Mouse (Mus musculus): ENCODE results near the gene Cpsf6.
A peak's percentile ranks its signal among the peaks of the same experiment; 100 is the strongest.
"Not testable (repeated sequence)": the region's sequence is repeated elsewhere in the genome, so short reads cannot be mapped to it uniquely, and the experiment has no call there.

The Cpsf6 gene

DNA sequence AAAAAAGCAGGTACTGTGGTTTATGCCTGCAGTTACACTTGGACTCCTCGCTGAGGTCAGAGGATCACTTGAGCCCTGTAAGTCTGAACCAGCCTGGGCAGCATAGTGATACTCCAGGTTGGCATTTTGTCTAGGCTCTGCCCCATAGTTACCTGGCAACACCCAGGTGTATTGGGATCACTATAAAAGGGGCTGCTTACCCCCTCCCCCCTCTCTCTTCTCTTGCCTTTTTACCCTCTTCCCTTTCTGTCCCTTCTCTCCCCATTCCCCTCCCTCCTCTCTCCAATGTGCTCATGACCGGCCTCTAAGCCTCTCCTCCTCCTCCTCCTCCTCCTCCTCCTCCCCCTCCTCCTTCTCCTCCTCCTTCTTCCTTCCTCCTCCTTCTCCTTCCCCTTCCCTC lies 19.4 kb upstream of the Cpsf6 start:
- DNase-seq, result no peak

DNA sequence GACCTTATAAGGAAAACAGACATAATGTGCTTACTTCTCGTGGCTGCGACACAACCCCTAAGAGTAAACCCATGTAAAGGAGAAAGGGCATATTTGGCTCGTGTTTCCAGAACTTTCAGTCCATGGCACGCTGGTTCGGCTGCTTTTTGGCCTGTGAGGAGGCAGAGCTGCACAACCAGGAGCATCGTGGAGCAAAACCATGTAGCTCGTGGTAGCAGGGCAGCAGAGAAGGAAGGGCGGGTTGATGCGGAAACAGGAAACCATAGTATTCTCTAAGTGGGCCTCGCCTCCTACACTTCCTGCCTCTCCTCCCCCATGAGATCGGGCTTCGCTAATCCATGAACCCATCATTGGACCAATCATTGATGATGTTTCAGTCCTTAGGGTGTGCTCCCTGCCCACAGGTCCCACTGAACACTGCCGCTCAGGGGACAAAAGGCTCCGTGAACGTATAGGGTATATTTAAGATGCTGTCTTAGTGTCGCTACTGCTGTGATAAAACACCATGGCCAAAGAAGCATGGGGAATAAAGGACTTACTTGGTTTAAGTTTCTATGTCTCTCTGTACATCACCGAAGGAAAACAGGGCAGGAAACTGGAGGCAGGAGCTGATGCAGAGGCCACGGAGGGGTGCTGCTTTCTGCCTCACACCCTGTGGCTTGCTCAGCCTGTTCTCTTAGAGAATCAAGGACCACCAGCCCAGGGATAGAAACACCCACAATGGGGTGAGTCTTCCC lies 18.4 kb upstream of the Cpsf6 start:
- no peak for DNase-seq

DNA sequence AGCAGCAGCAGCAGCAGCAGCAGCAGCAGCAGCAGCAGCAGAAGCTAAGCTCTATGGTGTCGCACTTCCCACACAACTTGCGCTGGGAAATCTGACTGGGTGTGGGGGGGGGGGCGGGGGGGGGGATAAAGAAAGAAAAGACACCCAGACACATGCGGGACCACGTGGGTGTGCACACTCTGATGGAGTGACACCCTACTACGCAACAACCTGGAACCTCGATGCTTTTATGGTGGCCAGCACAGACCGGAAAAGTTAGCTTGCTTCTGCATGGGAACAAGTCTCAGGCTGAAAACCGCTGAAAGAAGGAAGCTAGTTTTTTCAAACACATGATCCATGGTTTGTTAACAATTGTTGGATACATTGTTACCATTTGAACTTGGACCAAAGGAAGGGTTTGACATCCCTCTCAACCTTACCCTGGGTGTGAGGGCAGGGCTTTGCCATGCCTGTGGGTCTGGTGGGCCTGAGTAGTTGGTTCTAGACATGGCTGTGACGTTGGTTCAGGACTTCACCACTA lies 17.4 kb upstream of the Cpsf6 start:
- no peak for DNase-seq

- no peak for DNase-seq
Observed at GRCm38 (mm10) chr10:117396386-117397048, 16.7 kb upstream of the Cpsf6 start.

DNA sequence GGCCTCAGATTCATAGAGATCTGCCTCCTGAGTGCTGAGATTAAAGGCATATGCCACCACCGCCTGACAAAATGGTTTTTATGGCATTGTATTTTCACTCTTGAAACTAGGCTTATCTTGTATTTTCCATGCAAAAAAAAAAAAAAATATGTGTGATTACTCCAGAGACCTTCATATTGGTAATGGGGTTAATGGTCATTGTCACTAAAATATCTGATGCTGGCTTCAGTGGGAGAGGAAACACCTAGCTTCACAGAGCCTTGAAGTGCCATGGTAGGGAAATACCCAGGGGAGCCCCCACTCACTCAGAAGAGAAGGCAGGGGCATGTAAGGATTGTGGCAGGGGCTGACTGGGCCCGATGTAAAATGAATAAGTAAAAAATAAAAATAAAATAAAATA lies 16.0 kb upstream of the Cpsf6 start:
- DNase-seq, result no peak

- DNase-seq, result no peak
Observed at GRCm38 (mm10) chr10:117394738-117395550, 15.1 kb upstream of the Cpsf6 start.

- no peak for DNase-seq
Observed at GRCm38 (mm10) chr10:117393891-117394395, 14.1 kb upstream of the Cpsf6 start.

- peak; percentile 46 to 67 for DNase-seq
Observed at GRCm38 (mm10) chr10:117393196-117393890, 13.5 kb upstream of the Cpsf6 start.

DNA sequence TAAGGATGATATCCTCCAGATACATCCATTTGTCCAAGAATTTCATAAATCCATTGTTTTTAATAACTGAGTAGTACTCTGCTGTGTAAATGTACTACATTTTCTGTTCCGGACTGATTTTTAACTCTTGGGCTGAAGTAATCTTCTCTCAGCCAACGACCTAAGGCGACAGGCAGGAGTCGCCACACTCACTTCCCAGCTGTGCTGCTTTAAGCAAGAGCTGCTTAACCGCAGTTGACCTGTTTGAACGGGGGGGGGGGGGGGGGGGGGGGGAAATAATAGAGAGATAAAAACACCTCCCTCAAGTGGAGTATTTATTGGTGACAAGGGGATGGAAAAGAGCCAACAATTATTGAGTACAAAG lies 13.0 kb upstream of the Cpsf6 start:
- peak in 1 of 2 experiments; percentile 39 for DNase-seq

DNA sequence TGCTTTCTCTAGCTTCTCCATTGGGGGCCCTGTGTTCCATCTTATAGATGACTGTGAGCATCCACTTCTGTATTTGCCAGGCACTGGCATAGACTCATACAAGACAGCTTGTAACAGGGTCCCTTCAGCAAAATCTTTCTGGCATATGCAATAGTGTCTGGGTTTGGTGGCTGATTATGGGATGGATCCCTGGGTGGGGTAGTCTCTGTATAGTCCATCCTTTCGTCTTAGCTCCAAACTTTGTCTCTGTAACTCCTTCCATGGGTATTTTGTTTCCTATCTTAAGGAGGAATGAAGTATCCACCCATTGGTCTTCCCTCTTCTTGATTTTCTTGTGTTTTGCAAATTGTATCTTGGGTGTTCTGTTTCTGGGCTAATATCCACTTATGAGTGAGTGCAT lies 12.6 kb upstream of the Cpsf6 start:
- not testable (repeated sequence) for DNase-seq

DNA sequence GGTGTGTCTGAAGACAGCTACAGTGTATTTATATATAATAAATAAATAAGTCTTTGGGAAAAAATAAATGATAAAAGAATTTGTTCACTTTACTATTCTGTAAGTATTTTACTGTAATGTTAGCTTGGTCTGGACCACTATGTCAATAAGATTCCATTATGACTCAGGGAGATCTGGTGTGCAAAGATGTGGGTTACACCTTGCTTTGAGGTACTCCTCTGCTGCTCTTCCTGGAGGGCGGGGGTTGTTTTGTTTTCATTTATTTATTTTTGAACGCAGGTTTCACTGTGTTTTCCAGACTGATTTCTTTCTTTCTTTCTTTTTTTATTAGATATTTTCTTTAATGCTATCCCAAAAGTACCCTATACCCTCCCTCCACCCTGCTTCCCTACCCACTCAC lies 12.0 kb upstream of the Cpsf6 start:
- DNase-seq, result no peak

GRCm38 (mm10) chr10:117391057-117391456 lies 11.2 kb upstream of the Cpsf6 start:
- no peak for DNase-seq

GRCm38 (mm10) chr10:117389904-117390875 lies 10.4 kb upstream of the Cpsf6 start:
- DNase-seq, result no peak

GRCm38 (mm10) chr10:117389371-117389740 lies 9.5 kb upstream of the Cpsf6 start:
- DNase-seq, result no peak

GRCm38 (mm10) chr10:117388637-117389370 lies 9.0 kb upstream of the Cpsf6 start:
- no peak for DNase-seq

- DNase-seq, result not testable (repeated sequence)
Observed at GRCm38 (mm10) chr10:117387961-117388636, 8.3 kb upstream of the Cpsf6 start.

DNA sequence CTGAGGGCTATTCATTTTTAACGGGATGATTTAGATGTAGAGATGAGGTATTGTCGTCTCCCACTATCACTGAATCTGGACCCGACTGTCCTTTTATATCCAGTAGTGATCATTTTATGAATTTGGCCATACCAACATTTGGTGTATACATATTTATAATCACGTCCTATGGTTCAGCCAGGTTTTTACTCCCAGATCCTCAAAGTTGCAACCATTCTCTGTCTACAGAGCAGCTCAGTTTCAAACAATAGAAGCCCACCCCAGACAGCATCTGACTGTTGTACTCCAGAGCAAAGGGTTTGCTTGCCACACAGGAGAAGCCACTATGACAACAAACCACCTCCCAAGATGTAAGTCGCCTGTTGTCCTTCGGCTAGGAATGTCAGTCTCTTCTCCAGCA lies 7.2 kb upstream of the Cpsf6 start:
- no peak for DNase-seq

DNA sequence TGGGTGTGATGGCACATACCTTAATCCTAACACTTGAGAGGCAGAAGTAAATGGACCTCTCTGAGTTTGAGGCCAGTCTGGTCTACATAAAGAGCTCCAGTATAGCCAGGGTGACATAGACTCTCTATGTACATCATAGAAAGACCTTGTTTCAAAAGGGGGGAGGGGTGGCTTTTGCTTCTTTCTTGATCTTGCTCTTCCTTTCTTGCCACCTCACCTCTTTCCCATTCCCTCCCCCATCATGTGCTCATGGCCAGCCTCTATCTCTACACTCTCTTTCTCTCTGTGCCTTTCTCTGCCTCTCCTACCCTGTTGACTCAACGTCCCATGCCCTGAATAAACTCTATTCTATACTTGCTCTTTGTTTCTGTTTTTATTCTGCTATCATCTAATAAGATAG lies 6.4 kb upstream of the Cpsf6 start:
- DNase-seq, result no peak

GRCm38 (mm10) chr10:117385431-117385830 lies 5.6 kb upstream of the Cpsf6 start:
- DNase-seq, result no peak

- DNase-seq, result no peak
Observed at GRCm38 (mm10) chr10:117385086-117385430, 5.2 kb upstream of the Cpsf6 start.
